Mouse (Mus musculus) fat pad, adult 2 months (tissue): ENCODE data around the gene Agk.

Experiments used
- DNase-seq: peaks from one replicate; pipeline ENCODE4 v3.0.0-alpha.2; 2011; ENCODE audit warnings: low read depth, low spot score; ENCODE audit errors: extremely low read depth

The Agk gene

GRCm38 (mm10) chr6:40403640-40404285 is 78.8 kb downstream of the Agk start:
- DNase-seq, result no peak

GRCm38 (mm10) chr6:40411085-40411484 is 86.1 kb downstream of the Agk start:
- DNase-seq, result no peak

GRCm38 (mm10) chr6:40413046-40413445 is 88.1 kb downstream of the Agk start:
- no peak for DNase-seq

- no peak for DNase-seq
These were observed 88.6 kb downstream of the Agk start for GRCm38 (mm10) chr6:40413565-40413964.

GRCm38 (mm10) chr6:40415799-40416198 is 90.8 kb downstream of the Agk start:
- DNase-seq, result no peak

GRCm38 (mm10) chr6:40418386-40418785 is 93.4 kb downstream of the Agk start:
- DNase-seq, result no peak

GRCm38 (mm10) chr6:40421099-40421498 is 96.1 kb downstream of the Agk start:
- no peak for DNase-seq

- DNase-seq, result no peak
These were observed 98.0 kb downstream of the Agk start for GRCm38 (mm10) chr6:40423013-40423412.

GRCm38 (mm10) chr6:40423774-40424173 is 98.8 kb downstream of the Agk start:
- no peak for DNase-seq

GRCm38 (mm10) chr6:40427441-40427840 is 102.5 kb downstream of the Agk start:
- DNase-seq, result no peak

- no peak for DNase-seq
These were observed 103.7 kb downstream of the Agk start for GRCm38 (mm10) chr6:40428696-40429095.

GRCm38 (mm10) chr6:40429521-40429931 is 104.6 kb downstream of the Agk start:
- DNase-seq, result no peak

GRCm38 (mm10) chr6:40430251-40430650 is 105.3 kb downstream of the Agk start:
- DNase-seq, result no peak

- DNase-seq, result no peak
These were observed 105.9 kb downstream of the Agk start for GRCm38 (mm10) chr6:40430878-40431277.

- no peak for DNase-seq
These were observed 106.4 kb downstream of the Agk start for GRCm38 (mm10) chr6:40431356-40431755.

- DNase-seq, result no peak
These were observed 106.8 kb downstream of the Agk start for GRCm38 (mm10) chr6:40431812-40432211.

GRCm38 (mm10) chr6:40432346-40433275 is 107.6 kb downstream of the Agk start:
- DNase-seq, result no peak

- DNase-seq, result no peak
These were observed 109.7 kb downstream of the Agk start for GRCm38 (mm10) chr6:40434697-40435096.

- no peak for DNase-seq
These were observed 110.4 kb downstream of the Agk start for GRCm38 (mm10) chr6:40435151-40436046.

- DNase-seq, result no peak
These were observed 111.1 kb downstream of the Agk start, which contains the start of gene E330009J07Rik for GRCm38 (mm10) chr6:40436047-40436483. Gene E330009J07Rik (minus strand): TSS chr6:40436135.

GRCm38 (mm10) chr6:40438936-40439335 is 114.0 kb downstream of the Agk start, which contains the start of gene Wee2:
Gene Wee2 (plus strand): TSS chr6:40439088.
- DNase-seq, result no peak
